Mouse (Mus musculus): ENCODE measurements around the gene Klf4. TPM values are rescaled to one million over a fixed set of nuclear protein-coding genes. Genes with fewer than 3 reads are reported as not detected.

Gene Klf4
- polyA plus RNA-seq, 2 experiments, result 0.56 to 0.96 TPM

- WGBS (ENCODE audit: insufficient replicate concordance), result 65% methylated on average over 7 of the region's 7 CpGs
- Histone ChIP-seq H3K27me3 (ENCODE audit: control insufficient read depth, insufficient read depth, low read length) (no peaks in the 10 kb centered on the region), H3K4me3 (ENCODE audit: insufficient read depth in 1 of 2, low read depth in 2 of 2, low read length in 2 of 2) (no peak overlapping the region), H3K36me3 (replicated peaks; ENCODE audit: control insufficient read depth, insufficient read depth, low read depth) (no peaks in the 10 kb centered on the region), H3K9ac (replicated peaks) (no peak overlapping the region), H3K9me3 (ENCODE audit: control insufficient read depth, low read length) (no peaks in the 10 kb centered on the region), H3K27ac (no peak overlapping the region), H3K4me1 (replicated peaks; ENCODE audit: control insufficient read depth in 2 of 2, insufficient read depth in 2 of 2, low read length in 1 of 2) (no peaks in the 10 kb centered on the region), H3K4me2 (ENCODE audit: low read depth) (no peak overlapping the region)
- DNase-seq (ENCODE audit: low read depth in 3 of 3, low spot score in 3 of 3), result no peak
- no peak for ATAC-seq (ENCODE audit: insufficient read depth)
- no peak for TF ChIP-seq CTCF (IDR thresholded peaks at IDR 0.05; ENCODE audit: low read depth)
- no peak for TF ChIP-seq EP300 (IDR thresholded peaks at IDR 0.05; ENCODE audit: low read depth)
Measured at GRCm38 (mm10) chr4:55496416-55496815, 35.9 kb downstream of the Klf4 start.

GRCm38 (mm10) chr4:55493261-55493660 lies 39.0 kb downstream of the Klf4 start:
- DNase-seq (ENCODE audit: low read depth in 3 of 3, low spot score in 3 of 3) (no peak), ATAC-seq (ENCODE audit: insufficient read depth) (no peak)
- TF ChIP-seq EP300 (IDR thresholded peaks at IDR 0.05; ENCODE audit: low read depth) (no peak), CTCF (IDR thresholded peaks at IDR 0.05; ENCODE audit: low read depth) (no peak)
- Histone ChIP-seq H3K9me3 (ENCODE audit: control insufficient read depth, low read length) (no peaks in the 10 kb centered on the region), H3K27ac (no peak overlapping the region), H3K36me3 (replicated peaks; ENCODE audit: control insufficient read depth, insufficient read depth, low read depth) (no peaks in the 10 kb centered on the region), H3K27me3 (ENCODE audit: control insufficient read depth, insufficient read depth, low read length) (no peaks in the 10 kb centered on the region), H3K4me2 (ENCODE audit: low read depth) (no peak overlapping the region), H3K9ac (replicated peaks) (no peak overlapping the region), H3K4me1 (replicated peaks; ENCODE audit: control insufficient read depth in 2 of 2, insufficient read depth in 2 of 2, low read length in 1 of 2) (peaks cover 0 to 6% of the 10 kb centered on the region in 2 experiments; a peak in 2 of 4 replicates), H3K4me3 (ENCODE audit: insufficient read depth in 1 of 2, low read depth in 2 of 2, low read length in 2 of 2) (no peak overlapping the region)
- 67% methylated on average over 3 of the region's 3 CpGs for WGBS (ENCODE audit: insufficient replicate concordance)

DNA sequence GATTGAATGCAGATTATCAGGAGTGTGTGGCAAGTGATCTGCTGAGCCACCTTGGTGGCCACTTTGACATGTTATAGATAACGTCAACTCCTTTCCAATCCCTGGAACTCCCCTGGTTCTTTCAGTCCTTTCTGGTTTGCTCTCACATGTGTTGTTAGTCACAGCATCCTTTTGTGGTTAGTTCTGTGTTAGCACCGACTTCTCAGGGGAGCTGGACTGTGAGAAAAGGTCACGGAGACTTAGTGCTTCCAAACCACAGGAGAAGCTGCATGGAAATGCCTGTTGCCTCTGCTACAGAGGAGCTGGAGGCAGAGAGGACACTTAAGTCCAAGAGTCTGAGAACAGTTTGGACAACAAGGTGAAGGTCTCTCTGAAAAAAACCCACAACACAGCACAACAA lies 42.9 kb downstream of the Klf4 start:
- Histone ChIP-seq H3K36me3 (replicated peaks; ENCODE audit: control insufficient read depth, insufficient read depth, low read depth) (no peaks in the 10 kb centered on the region), H3K4me2 (ENCODE audit: low read depth) (no peak overlapping the region), H3K9me3 (ENCODE audit: control insufficient read depth, low read length) (no peaks in the 10 kb centered on the region), H3K4me1 (replicated peaks; ENCODE audit: control insufficient read depth in 2 of 2, insufficient read depth in 2 of 2, low read length in 1 of 2) (peaks cover 0 to 6% of the 10 kb centered on the region in 2 experiments; a peak in 2 of 4 replicates), H3K27ac (no peak overlapping the region), H3K9ac (replicated peaks) (no peak overlapping the region), H3K4me3 (ENCODE audit: insufficient read depth in 1 of 2, low read depth in 2 of 2, low read length in 2 of 2) (no peak overlapping the region), H3K27me3 (ENCODE audit: control insufficient read depth, insufficient read depth, low read length) (no peaks in the 10 kb centered on the region)
- DNase-seq (ENCODE audit: low read depth in 3 of 3, low spot score in 3 of 3), result peak in 1 of 3 experiments; percentile 9
- no peak for ATAC-seq (ENCODE audit: insufficient read depth)
- TF ChIP-seq EP300 (IDR thresholded peaks at IDR 0.05; ENCODE audit: low read depth) (no peak), CTCF (IDR thresholded peaks at IDR 0.05; ENCODE audit: low read depth) (no peak)
- WGBS (ENCODE audit: insufficient replicate concordance), result 18% methylated on average over 3 of the region's 3 CpGs

GRCm38 (mm10) chr4:55488604-55489003 lies 43.7 kb downstream of the Klf4 start:
- H3K36me3 ChIP-seq (replicated peaks; ENCODE audit: control insufficient read depth, insufficient read depth, low read depth), result no peaks in the 10 kb centered on the region
- TF ChIP-seq CTCF (IDR thresholded peaks at IDR 0.05; ENCODE audit: low read depth), result no peak
- TF ChIP-seq EP300 (IDR thresholded peaks at IDR 0.05; ENCODE audit: low read depth), result no peak
- no peaks in the 10 kb centered on the region for H3K9me3 ChIP-seq (ENCODE audit: control insufficient read depth, low read length)
- H3K4me2 ChIP-seq (ENCODE audit: low read depth), result no peak overlapping the region
- DNase-seq (ENCODE audit: low read depth in 3 of 3, low spot score in 3 of 3) (peak in 1 of 3 experiments; percentile 19), ATAC-seq (ENCODE audit: insufficient read depth) (no peak)
- H3K4me1 ChIP-seq (replicated peaks; ENCODE audit: control insufficient read depth in 2 of 2, insufficient read depth in 2 of 2, low read length in 1 of 2), result peaks cover 0 to 6% of the 10 kb centered on the region in 2 experiments; a peak in 2 of 4 replicates
- no peaks in the 10 kb centered on the region for H3K27me3 ChIP-seq (ENCODE audit: control insufficient read depth, insufficient read depth, low read length)
- no peak overlapping the region for H3K4me3 ChIP-seq (ENCODE audit: insufficient read depth in 1 of 2, low read depth in 2 of 2, low read length in 2 of 2)
- H3K9ac ChIP-seq (replicated peaks), result no peak overlapping the region
- H3K27ac ChIP-seq, result no peak overlapping the region
- 16% methylated on average over 6 of the region's 6 CpGs for WGBS (ENCODE audit: insufficient replicate concordance)

- TF ChIP-seq EP300 (IDR thresholded peaks at IDR 0.05; ENCODE audit: low read depth) (no peak), CTCF (IDR thresholded peaks at IDR 0.05; ENCODE audit: low read depth) (peak; percentile 96)
- peak overlapping the region; percentile 29; the same call in 1 of the 2 replicates for H3K4me2 ChIP-seq (ENCODE audit: low read depth)
- H3K9me3 ChIP-seq (ENCODE audit: control insufficient read depth, low read length), result no peaks in the 10 kb centered on the region
- no peak overlapping the region for H3K9ac ChIP-seq (replicated peaks)
- no peak for ATAC-seq (ENCODE audit: insufficient read depth)
- 26% methylated on average over 25 of the region's 25 CpGs for WGBS (ENCODE audit: insufficient replicate concordance)
- H3K36me3 ChIP-seq (replicated peaks; ENCODE audit: control insufficient read depth, insufficient read depth, low read depth), result no peaks in the 10 kb centered on the region
- no peaks in the 10 kb centered on the region for H3K4me1 ChIP-seq (replicated peaks; ENCODE audit: control insufficient read depth in 2 of 2, insufficient read depth in 2 of 2, low read length in 1 of 2)
- H3K27ac ChIP-seq, result no peak overlapping the region
- no peak for DNase-seq (ENCODE audit: low read depth in 3 of 3, low spot score in 3 of 3)
- no peak overlapping the region for H3K4me3 ChIP-seq (ENCODE audit: insufficient read depth in 1 of 2, low read depth in 2 of 2, low read length in 2 of 2)
- H3K27me3 ChIP-seq (ENCODE audit: control insufficient read depth, insufficient read depth, low read length), result no peaks in the 10 kb centered on the region
Measured at GRCm38 (mm10) chr4:55480322-55480767, 51.9 kb downstream of the Klf4 start.

All from liver, embryonic 14.5 days (tissue).